Mouse (Mus musculus) midbrain, embryonic 15.5 days (tissue): Measurements from ENCODE around the gene Tmem210. TPM values are rescaled to one million over a fixed set of nuclear protein-coding genes. Genes with fewer than 3 reads are reported as not detected.

ENCODE experiments used
- ATAC-seq: fragments of 200-750 bp; cut with Nextera tagmentation; replicated peaks from 2 replicates; pipeline ENCODE4 v1.8.0; 2017; ENCODE audit warnings: moderate TSS enrichment
- H3K27ac ChIP-seq: fragments of 300-500 bp; sonication (generic); 2 replicates; pipeline ENCODE4 v1.5.1; 2015; ENCODE audit warnings: mild to moderate bottlenecking, inconsistent platforms
- H3K27me3 ChIP-seq: fragments of 300-500 bp; sonication (generic); replicated peaks from 2 replicates; pipeline ENCODE4 v1.6.1; 2015; ENCODE audit warnings: inconsistent platforms
- H3K36me3 ChIP-seq: fragments of 300-500 bp; sonication (generic); replicated peaks from 2 replicates; pipeline ENCODE4 v1.6.1; 2015; ENCODE audit warnings: inconsistent platforms
- H3K4me1 ChIP-seq: fragments of 300-500 bp; sonication (generic); 2 replicates; pipeline ENCODE4 v1.6.1; 2015; ENCODE audit warnings: inconsistent platforms
- H3K4me2 ChIP-seq: fragments of 300-500 bp; sonication (generic); 2 replicates; pipeline ENCODE4 v1.6.1; 2015; ENCODE audit warnings: inconsistent platforms, mild to moderate bottlenecking, moderate library complexity
- H3K4me3 ChIP-seq: fragments of 300-500 bp; sonication (generic); 2 replicates; pipeline ENCODE4 v1.5.1; 2015; ENCODE audit warnings: mild to moderate bottlenecking, inconsistent platforms
- H3K9ac ChIP-seq: fragments of 300-500 bp; sonication (generic); 2 replicates; pipeline ENCODE4 v1.6.1; 2015; ENCODE audit warnings: mild to moderate bottlenecking, inconsistent platforms
- H3K9me3 ChIP-seq: fragments of 300-500 bp; sonication (generic); 2 replicates; pipeline ENCODE4 v1.6.1; 2016; ENCODE audit warnings: inconsistent platforms
- WGBS: fragments of 180-500 bp; shearing (Covaris S2); methylation state at CpG from one replicate; pipeline ENCODE4 v1.1.7; 2015; ENCODE audit warnings: mixed read lengths; 5-methylcytosine and 5-hydroxymethylcytosine counted together
- polyA plus RNA-seq: library from polyadenylated mRNA; unstranded; fragments of >200 nt; fragmentation: Nextera tagmentation; extraction: Ambion mirVana; gene quantifications from 2 replicates; pipeline ENCODE4 v1.2.1, GENCODE M21; 2015

Gene Tmem210
- polyA plus RNA-seq, result not detected in 2 replicates

GRCm38 (mm10) chr2:25287927-25288649 lies at the start of gene Tmem210:
TSS of gene Tmem210 (plus strand) at chr2:25288145.
- Histone ChIP-seq H3K9me3 (no peaks in the 10 kb centered on the region), H3K27me3 (peaks cover 54% of the 10 kb centered on the region), H3K9ac (no peak within 1 kb of the TSS), H3K4me2 (no peak within 1 kb of the TSS), H3K4me1 (peaks cover 35% of the 10 kb centered on the region), H3K36me3 (peaks cover 20% of the 10 kb centered on the region), H3K27ac (no peak within 1 kb of the TSS), H3K4me3 (no peak within 1 kb of the TSS)
- ATAC-seq, result no peak
- WGBS, result 81% methylated on average over 6 of the region's 6 CpGs

- H3K4me2 ChIP-seq, result no peak overlapping the region
- peaks cover 31% of the 10 kb centered on the region for H3K4me1 ChIP-seq
- no peaks in the 10 kb centered on the region for H3K36me3 ChIP-seq
- peaks cover 6% of the 10 kb centered on the region; the same call in 1 of the 2 replicates for H3K27me3 ChIP-seq
- H3K27ac ChIP-seq, result no peak overlapping the region
- no peaks in the 10 kb centered on the region for H3K9me3 ChIP-seq
- no peak for ATAC-seq
- H3K9ac ChIP-seq, result no peak overlapping the region
- H3K4me3 ChIP-seq, result no peak overlapping the region
- 90% methylated on average over 3 of the region's 3 CpGs for WGBS
Observed at GRCm38 (mm10) chr2:25239766-25240165, 48.2 kb upstream of the Tmem210 start.

GRCm38 (mm10) chr2:25240310-25240709 lies 47.6 kb upstream of the Tmem210 start:
- H3K27me3 ChIP-seq, result 0 out of 2 replicates have a peak, but pooled peaks cover under 1% of the 10 kb centered on the region
- peak; percentile 12; the same call in 1 of the 2 replicates for ATAC-seq
- H3K4me3 ChIP-seq, result peak overlapping the region; percentile 56
- peaks cover 31% of the 10 kb centered on the region for H3K4me1 ChIP-seq
- peak overlapping the region; percentile 90 for H3K4me2 ChIP-seq
- H3K36me3 ChIP-seq, result no peaks in the 10 kb centered on the region
- 47% methylated on average over 8 of the region's 8 CpGs for WGBS
- no peak overlapping the region; the same call in 1 of the 2 replicates for H3K9ac ChIP-seq
- H3K27ac ChIP-seq, result peak overlapping the region; percentile 77
- H3K9me3 ChIP-seq, result no peaks in the 10 kb centered on the region

- peak overlapping the region; percentile 40; the same call in 1 of the 2 replicates for H3K9ac ChIP-seq
- peaks cover 31% of the 10 kb centered on the region for H3K4me1 ChIP-seq
- H3K4me3 ChIP-seq, result peak overlapping the region; percentile 56
- H3K4me2 ChIP-seq, result peak overlapping the region; percentile 90
- peak; percentile 71 for ATAC-seq
- no peaks in the 10 kb centered on the region for H3K27me3 ChIP-seq
- peak overlapping the region; percentile 77 for H3K27ac ChIP-seq
- no peaks in the 10 kb centered on the region for H3K9me3 ChIP-seq
- no peaks in the 10 kb centered on the region for H3K36me3 ChIP-seq
- 2% methylated on average over 29 of the region's 29 CpGs for WGBS
Observed at GRCm38 (mm10) chr2:25240723-25241437, 47.1 kb upstream of the Tmem210 start.

GRCm38 (mm10) chr2:25241438-25241775 lies 46.5 kb upstream of the Tmem210 start:
- Histone ChIP-seq H3K27me3 (no peaks in the 10 kb centered on the region), H3K4me1 (peaks cover 31% of the 10 kb centered on the region), H3K36me3 (no peaks in the 10 kb centered on the region), H3K9ac (no peak overlapping the region), H3K4me2 (peak overlapping the region; percentile 90), H3K4me3 (peak overlapping the region; percentile 56), H3K27ac (peak overlapping the region; percentile 77), H3K9me3 (no peaks in the 10 kb centered on the region)
- ATAC-seq, result peak; percentile 53
- WGBS, result 18% methylated on average over 6 of the region's 6 CpGs

GRCm38 (mm10) chr2:25242101-25242506 lies 45.8 kb upstream of the Tmem210 start, which contains the start of the genes Rnf208 and Cysrt1:
TSS of gene Rnf208 (plus strand) at chr2:25242255.
TSS of gene Cysrt1 (minus strand) at chr2:25242452.
- Histone ChIP-seq H3K9ac (peak within 1 kb of the TSS; percentile 65), H3K4me1 (peaks cover 31% of the 10 kb centered on the region), H3K27me3 (no peaks in the 10 kb centered on the region), H3K4me2 (peak within 1 kb of the TSS; percentile 90), H3K4me3 (peak within 1 kb of the TSS; percentile 56), H3K9me3 (no peaks in the 10 kb centered on the region), H3K27ac (peak within 1 kb of the TSS; percentile 77), H3K36me3 (no peaks in the 10 kb centered on the region)
- WGBS, result 0% methylated on average over 59 of the region's 59 CpGs
- ATAC-seq, result peak; percentile 53

- no peak for ATAC-seq
- Histone ChIP-seq H3K4me3 (peak overlapping the region; percentile 56), H3K36me3 (no peaks in the 10 kb centered on the region), H3K4me2 (peak overlapping the region; percentile 90), H3K27me3 (no peaks in the 10 kb centered on the region), H3K9me3 (no peaks in the 10 kb centered on the region), H3K4me1 (peaks cover 31% of the 10 kb centered on the region), H3K9ac (peak overlapping the region; percentile 65; the same call in 1 of the 2 replicates), H3K27ac (no peak overlapping the region)
- WGBS, result 81% methylated on average over 8 of the region's 8 CpGs
Observed at GRCm38 (mm10) chr2:25243342-25243741, 44.6 kb upstream of the Tmem210 start.

GRCm38 (mm10) chr2:25244144-25244543 lies 43.8 kb upstream of the Tmem210 start:
- WGBS, result 89% methylated on average over 4 of the region's 4 CpGs
- H3K4me2 ChIP-seq, result no peak overlapping the region
- no peaks in the 10 kb centered on the region for H3K36me3 ChIP-seq
- H3K4me1 ChIP-seq, result peaks cover 31% of the 10 kb centered on the region
- H3K9me3 ChIP-seq, result no peaks in the 10 kb centered on the region
- no peak overlapping the region for H3K4me3 ChIP-seq
- H3K27ac ChIP-seq, result no peak overlapping the region
- ATAC-seq, result no peak
- H3K27me3 ChIP-seq, result no peaks in the 10 kb centered on the region
- H3K9ac ChIP-seq, result no peak overlapping the region

- WGBS, result 93% methylated on average over 10 of the region's 10 CpGs
- H3K27ac ChIP-seq, result no peak within 1 kb of the TSS
- 0 out of 2 replicates have a peak, but pooled peaks cover 4% of the 10 kb centered on the region for H3K36me3 ChIP-seq
Observed at GRCm38 (mm10) chr2:25246183-25247072, 41.5 kb upstream of the Tmem210 start, which contains the start of gene AL732309.1. TSS of gene AL732309.1 (minus strand) at chr2:25246863.

GRCm38 (mm10) chr2:25252331-25252730 lies 35.6 kb upstream of the Tmem210 start:
- Histone ChIP-seq H3K9ac (no peak overlapping the region), H3K4me3 (no peak overlapping the region), H3K4me2 (no peak overlapping the region), H3K4me1 (peaks cover 23% of the 10 kb centered on the region), H3K27me3 (no peaks in the 10 kb centered on the region), H3K36me3 (0 out of 2 replicates have a peak, but pooled peaks cover 5% of the 10 kb centered on the region), H3K27ac (no peak overlapping the region), H3K9me3 (no peaks in the 10 kb centered on the region)
- WGBS, result 87% methylated on average over 1 of the region's 1 CpGs
- no peak for ATAC-seq

More at GRCm38 (mm10) chr2:25246183-25247072, 41.5 kb upstream of the Tmem210 start, which contains the start of gene AL732309.1:
- Histone ChIP-seq H3K4me3 (no peak within 1 kb of the TSS), H3K9me3 (no peaks in the 10 kb centered on the region), H3K9ac (no peak within 1 kb of the TSS), H3K27me3 (no peaks in the 10 kb centered on the region), H3K4me1 (peaks cover 21% of the 10 kb centered on the region), H3K4me2 (no peak within 1 kb of the TSS)
- ATAC-seq, result no peak

GRCm38 (mm10) chr2:25255284-25255779 lies 32.6 kb upstream of the Tmem210 start, which contains the start of gene Tmem203:
TSS of gene Tmem203 (plus strand) at chr2:25255439.
- WGBS, result under 1% methylated on average over 39 of the region's 39 CpGs

More at GRCm38 (mm10) chr2:25255284-25255779, 32.6 kb upstream of the Tmem210 start, which contains the start of gene Tmem203:
- Histone ChIP-seq H3K27me3 (no peaks in the 10 kb centered on the region), H3K36me3 (0 out of 2 replicates have a peak, but pooled peaks cover 5% of the 10 kb centered on the region), H3K4me3 (peak within 1 kb of the TSS; percentile 87), H3K9ac (peak within 1 kb of the TSS; percentile 74), H3K9me3 (no peaks in the 10 kb centered on the region), H3K27ac (peak within 1 kb of the TSS; percentile 74), H3K4me2 (peak within 1 kb of the TSS; percentile 99), H3K4me1 (peaks cover 25% of the 10 kb centered on the region)
- ATAC-seq, result peak; percentile 92
